Mouse (Mus musculus) heart, postnatal 25 days (tissue): ENCODE data around the gene Fam155a. TPM values are rescaled to one million over a fixed set of nuclear protein-coding genes. Genes with fewer than 3 reads are reported as not detected.
"Not testable (repeated sequence)": the region's sequence is repeated elsewhere in the genome, so short reads cannot be mapped to it uniquely, and the experiment has no call there.

Experiments
- DNase-seq: peaks from one replicate; pipeline ENCODE4 v3.0.0; 2022; ENCODE audit warnings: low spot score
- intact Hi-C: fragments of 180-260 bp; cut with DNase I; formaldehyde crosslinking; loops from one replicate; pipeline ENCODE4 v1.15.1; 2025
- total RNA-seq, 2 experiments: library from RNA; stranded (reverse); gene quantifications; 2 replicates each; pipeline ENCODE4 v1.2.3; 2021

Fam155a gene
- total RNA-seq: not detected

DNA sequence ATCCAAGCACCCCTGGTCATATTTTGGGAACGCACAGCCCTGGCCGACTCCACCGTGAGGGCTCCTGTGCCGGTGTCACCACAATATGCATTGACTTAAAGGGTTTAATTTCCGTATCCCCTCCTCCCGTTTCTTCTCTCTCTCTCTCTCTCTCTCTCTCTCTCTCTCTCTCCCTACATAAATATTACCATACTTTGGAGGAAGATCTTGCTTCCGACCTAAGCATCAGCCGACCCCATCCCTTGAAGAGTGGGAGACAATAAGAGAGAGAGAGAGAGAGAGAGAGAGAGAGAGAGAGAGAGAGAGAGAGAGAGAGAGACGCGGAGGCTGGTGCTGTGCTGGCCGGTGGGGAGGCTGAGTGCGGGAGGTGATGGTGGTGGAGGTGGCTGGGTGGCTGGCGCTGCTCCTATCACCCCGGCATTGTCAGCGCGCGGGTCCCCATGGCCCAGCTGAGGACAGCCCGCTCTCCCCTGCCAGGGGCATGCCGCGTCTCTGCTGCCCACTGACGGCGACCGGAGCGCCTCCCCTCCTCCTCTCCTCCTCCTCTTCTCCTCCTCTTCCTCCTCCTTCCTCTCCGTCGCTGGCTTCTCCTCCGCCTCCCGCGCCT lies at the start of gene Fam155a:
Gene Fam155a, minus strand, starts transcription at position 163 of the 607 bp plus-strand sequence.
- no peak for DNase-seq
- intact Hi-C loops: no loop called here

DNA sequence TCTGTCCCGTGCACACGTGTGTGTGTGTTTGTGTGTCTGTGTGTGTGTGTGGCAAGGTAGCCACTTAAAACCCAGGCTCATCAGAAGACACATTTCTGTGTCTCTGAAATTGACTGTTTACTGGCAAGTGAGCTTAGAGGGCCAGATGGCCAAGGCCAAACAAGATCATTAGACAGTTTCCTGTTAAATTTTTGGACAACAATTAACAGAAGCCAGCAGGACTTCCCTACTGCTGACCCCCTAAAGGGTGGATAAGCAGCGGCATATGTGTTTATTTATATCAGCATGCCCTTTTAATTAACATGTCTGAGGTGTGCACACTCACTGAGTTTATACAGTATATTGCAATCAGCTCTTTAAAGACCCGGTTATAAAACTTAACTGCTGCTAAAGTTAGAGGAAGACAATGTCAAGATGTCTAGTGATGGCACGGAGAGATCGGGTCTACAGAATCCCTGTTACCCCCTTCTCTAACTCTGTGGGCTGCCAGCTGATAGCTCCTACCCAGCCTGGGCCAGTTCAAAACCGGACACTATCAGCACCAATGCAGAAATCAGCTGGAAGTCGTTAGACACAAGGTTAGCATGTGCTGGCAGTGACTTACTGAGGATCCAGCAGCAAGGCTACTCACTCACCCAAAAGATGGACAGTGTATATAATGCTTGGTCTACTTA lies 42.4 kb upstream of the Fam155a start:
- intact Hi-C loops: no loop called here

DNA sequence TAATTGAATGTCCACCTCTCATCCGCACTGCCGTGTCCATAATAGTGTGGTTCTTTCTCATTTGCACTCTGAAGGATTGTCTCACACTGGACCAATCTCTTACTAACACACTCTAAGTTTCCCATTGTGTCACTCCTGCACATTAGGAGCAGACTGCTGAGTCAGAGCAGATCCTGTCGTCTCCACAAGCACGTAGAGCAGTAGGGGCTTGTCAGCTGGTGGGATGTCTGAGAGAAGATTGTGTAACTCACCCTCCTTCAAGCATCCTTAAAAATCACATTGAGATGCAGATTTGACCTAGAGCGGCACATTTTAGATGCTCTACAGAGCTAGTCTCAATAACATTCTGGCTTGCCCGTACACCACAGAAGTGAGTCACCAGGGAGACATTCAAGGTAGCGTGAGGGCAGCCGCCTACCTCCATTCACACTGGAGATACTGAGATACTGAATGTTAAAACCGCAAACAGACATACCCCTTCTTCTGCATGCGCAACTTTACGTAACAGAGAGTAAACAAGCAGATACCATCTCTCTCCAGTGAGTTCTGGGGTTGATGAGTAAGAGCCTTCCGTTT lies 40.1 kb upstream of the Fam155a start:
- intact Hi-C loops: no loop called here

More for the DNA sequence above, 42.4 kb upstream of the Fam155a start:
- no peak for DNase-seq

DNA sequence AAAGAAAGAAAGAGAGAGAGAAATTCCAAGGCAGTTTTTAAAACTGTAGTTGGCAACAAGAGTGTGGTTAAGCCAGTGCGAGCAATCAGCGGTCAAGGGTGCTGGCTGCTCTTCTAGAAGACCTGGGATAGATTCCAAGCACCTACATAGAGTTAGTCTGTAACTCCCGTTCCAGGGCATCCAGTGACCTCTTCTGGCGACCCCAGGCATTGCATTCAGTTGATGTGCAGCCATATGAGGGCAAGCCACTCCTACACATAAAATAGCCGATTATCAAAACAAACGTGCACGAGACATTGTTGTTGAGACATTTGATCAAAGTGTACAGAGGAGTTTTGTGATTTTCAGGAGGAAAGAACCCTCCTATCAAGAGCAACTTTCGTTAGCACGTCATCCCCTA lies 37.6 kb upstream of the Fam155a start:
- DNase-seq: no peak
- intact Hi-C loops: no loop called here

More for the DNA sequence above, 40.1 kb upstream of the Fam155a start:
- no peak for DNase-seq

DNA sequence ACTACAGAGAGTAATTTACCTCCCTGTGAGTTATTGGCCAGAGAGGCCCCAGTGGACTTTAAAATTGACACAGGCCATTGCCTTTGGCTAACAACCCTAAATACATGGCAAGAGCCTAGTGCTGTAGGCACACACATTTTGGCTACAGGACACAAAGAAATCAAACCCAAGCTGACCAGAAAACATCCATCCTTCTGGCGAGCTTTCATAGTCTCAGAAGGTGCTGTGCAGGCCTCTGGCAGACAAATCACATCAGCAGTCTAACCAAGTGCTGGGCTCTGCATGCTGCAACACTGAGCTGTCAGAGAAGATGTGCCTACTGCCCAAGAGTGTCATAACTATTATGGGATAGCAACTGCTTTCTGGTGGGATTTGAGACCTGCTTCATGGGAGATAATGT lies 34.7 kb upstream of the Fam155a start:
- intact Hi-C loops: no loop called here

GRCm38 (mm10) chr8:9800346-9800745 lies 29.4 kb upstream of the Fam155a start:
- DNase-seq, intact Hi-C loops: not testable (repeated sequence)

More for the DNA sequence above, 34.7 kb upstream of the Fam155a start:
- no peak for DNase-seq

DNA sequence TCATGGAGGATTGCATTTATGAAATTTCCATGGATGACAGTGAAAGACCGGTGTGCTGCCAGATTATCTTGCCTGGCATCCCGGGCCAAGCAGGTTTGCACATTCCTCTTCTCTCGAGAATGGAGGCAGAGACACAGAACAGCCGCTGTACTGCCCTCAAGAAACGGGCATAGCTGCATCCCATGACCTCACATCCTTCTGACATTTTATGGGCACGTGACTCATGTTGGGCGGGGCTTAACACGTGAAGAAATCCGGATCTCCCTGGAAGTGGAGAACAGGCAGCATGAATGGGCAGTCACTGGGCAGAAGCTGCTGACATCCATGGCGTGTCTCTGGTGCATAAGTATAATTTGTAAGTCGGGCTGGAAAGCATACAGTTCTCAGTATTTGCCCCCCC lies 29.0 kb upstream of the Fam155a start:
- intact Hi-C loops: no loop called here
- no peak for DNase-seq

DNA sequence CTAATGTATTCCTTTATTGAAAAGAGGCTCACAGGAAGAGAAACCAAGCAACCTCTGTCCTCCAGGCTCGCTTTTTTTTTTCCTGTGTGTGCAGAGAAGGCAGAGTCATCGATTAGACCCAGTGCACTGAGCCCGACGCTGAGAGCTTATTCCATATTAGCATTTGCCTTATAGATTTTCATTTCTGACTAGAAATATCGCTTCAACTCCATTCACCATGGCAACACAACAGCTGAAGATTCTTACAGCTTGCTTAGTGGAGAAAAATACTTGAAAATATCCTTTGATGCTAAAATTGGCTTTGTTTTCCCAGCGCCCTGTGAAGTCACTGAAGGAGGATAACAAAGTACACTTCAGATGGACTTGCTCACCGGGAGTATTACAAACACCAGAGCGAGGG lies 26.6 kb upstream of the Fam155a start:
- intact Hi-C loops: no loop called here
- no peak for DNase-seq

DNA sequence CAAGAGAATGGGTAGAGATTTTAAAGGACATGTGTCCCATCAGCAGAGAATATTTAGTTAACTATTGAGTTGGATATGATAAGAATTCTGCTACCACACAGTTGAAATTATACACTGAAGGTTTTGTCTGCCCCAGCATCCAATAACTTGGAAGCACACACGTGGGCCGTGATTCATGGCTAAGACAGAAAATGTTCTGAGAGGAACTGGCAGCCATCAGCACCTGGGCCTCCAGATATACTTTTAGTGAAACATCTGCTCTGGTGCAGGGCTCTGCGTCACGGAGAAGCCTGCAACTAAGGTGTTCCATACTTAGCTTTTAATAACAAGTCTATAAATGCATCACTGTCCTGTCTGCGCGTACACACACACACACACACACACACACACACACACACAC lies 24.8 kb upstream of the Fam155a start:
- intact Hi-C loops: no loop called here
- DNase-seq: no peak

DNA sequence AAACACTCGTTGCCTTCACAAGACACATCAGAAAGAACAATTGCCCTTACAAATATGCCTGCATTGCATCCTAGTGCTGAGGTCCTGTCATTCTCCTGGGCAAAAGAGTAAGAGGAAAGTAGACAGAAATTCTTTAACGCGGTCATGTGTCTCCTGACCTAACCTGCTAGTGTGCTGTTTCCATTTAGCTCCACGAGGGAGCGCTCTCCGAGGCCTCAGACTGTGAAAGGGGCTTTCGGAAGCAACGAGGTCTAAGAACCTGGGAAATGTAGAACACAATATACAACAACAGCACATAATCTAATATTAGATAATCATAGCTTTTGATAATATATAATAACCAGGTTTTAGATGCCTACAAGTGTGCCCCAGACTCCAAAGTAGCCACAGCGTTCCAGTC lies 22.4 kb upstream of the Fam155a start:
- intact Hi-C loops: no loop called here
- DNase-seq: no peak

GRCm38 (mm10) chr8:9780332-9780731 lies 9.4 kb upstream of the Fam155a start:
- intact Hi-C loops: no loop called here

DNA sequence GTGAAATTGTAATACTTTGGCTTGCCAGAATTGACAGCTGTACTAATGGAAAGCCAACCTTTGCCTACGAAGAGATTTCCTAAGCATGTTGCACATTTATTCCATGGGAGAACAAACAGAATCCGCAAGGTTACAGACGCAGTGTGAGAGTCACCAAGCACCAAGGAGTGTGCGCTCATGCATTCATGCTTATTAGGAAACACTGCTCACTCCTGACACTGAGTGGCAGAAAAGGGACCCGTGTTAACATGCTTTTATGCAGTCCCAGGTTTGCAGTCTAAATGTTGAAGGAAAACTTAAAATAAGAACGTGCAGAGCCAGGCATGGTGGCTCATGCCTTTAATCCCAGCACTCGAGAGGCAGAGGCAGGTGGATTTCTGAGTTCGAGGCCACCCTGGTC lies 7.2 kb upstream of the Fam155a start:
- intact Hi-C loops: no loop called here
- no peak for DNase-seq

More at GRCm38 (mm10) chr8:9780332-9780731, 9.4 kb upstream of the Fam155a start:
- DNase-seq: no peak

DNA sequence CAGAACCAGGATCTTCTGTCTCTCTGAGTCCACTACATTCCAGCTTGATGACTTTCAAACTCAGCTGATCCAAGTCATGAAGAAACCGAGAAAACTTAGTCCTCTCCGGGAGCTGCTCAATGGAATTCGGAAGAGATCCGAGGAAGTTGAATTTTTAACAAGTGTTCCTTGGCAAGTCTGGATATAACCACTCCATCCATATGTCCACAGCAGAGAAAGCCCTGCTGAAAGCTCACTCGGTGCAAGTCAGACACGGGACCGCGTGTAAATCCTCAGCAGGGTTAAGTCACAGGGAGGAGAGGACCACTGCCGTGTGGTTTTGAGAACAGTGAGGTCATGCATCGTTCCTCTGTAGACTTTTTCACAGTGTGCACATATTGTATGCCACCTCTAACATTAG lies 5.9 kb upstream of the Fam155a start:
- DNase-seq: no peak
- intact Hi-C loops: no loop called here

GRCm38 (mm10) chr8:9772519-9772840 lies 1.5 kb upstream of the Fam155a start:
- no peak for DNase-seq
- intact Hi-C loops: no loop called here

GRCm38 (mm10) chr8:9771606-9772518 lies 901 bp upstream of the Fam155a start:
- no peak for DNase-seq
- intact Hi-C loops: no loop called here

GRCm38 (mm10) chr8:9770261-9770998 lies 531 bp downstream of the Fam155a start:
- DNase-seq: no peak
- intact Hi-C loops: no loop called here

DNA sequence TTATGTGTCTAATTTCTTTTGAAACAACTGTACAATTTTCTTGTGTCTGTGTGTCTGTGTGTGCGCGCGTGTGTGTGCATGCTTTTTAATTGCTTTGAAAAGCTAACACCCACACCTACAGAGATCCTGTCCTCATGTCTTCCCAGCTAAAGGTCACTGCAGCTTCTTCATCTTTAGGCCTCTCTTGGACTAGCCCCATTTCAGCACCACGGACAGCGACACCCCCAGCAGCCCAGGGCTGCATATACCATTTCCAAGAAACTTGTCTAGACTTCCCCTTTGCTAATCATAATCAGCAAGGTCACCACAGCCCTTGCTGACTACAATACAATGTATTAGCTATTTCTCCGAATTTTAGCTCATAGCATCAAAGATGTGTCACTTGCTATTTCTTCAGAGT lies 1.9 kb downstream of the Fam155a start:
- no peak for DNase-seq
- intact Hi-C loops: no loop called here

DNA sequence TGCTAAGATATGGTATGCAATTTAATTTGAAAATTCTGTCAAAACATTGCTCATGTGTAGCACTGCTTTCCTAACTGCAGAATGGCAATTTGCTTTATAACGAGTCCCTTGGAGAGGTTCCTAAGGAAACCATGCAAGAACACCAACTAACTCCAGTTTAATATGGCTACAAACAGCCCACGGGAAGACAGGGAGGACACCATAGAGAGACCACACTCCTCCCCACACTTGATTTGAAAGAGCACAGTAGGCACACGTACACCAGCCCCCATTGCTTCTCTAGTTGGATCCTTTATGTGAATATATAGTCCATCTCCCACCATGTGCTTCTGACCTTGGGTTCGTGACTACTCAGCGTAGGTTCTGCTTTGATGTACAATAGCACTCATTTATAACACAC lies 35.8 kb downstream of the Fam155a start:
- no peak for DNase-seq
- intact Hi-C loops: no loop called here

DNA sequence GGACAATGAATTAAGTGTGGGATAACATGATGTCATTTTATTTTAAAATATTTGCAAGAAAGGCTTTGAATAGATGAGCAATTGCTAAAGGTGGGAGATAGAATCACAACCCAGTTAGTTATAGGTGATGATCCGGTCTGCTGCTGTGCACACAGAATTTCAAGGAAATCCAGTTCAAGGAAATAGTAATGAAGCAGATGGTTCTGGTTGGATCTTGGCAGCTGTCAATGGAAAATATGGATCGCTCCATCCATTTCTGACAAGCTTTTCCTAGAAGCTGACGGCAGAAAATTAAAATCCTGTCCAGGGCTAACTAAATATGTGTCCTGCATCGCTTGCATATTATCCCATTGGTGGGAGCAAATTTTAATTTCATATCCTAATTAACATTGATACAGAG lies 61.2 kb downstream of the Fam155a start:
- DNase-seq: no peak
- intact Hi-C loops: no loop called here

DNA sequence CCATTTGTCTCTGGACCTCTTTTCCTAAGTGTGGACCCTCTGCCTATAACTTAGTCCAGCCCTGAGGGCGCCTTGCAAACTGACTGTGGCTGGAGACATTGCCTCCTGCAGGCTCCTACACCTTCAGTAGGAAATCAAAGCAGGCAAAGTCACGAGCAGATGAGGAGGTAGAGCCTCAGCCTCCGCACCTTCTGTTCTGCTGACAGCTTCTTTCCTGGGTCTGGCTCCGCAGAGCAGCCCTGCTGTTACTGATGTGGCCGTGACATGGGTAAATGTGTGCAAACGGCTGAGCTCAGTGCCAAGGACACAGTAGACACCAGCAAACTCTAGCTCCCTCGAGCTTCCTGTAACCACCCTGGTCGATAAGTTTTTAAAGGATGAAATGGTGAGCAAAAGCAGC lies 63.5 kb downstream of the Fam155a start:
- intact Hi-C loops: no loop called here

More for the DNA sequence above, 63.5 kb downstream of the Fam155a start:
- DNase-seq: no peak
